Mouse (Mus musculus) G1E (cell line): ENCODE data around the gene 1700061G19Rik.

Experiments used
- CTCF ChIP-seq: IDR thresholded peaks from 2 replicates; pipeline ENCODE4 v1.5.1; 2012; ENCODE audit warnings: low read depth, low read length, inconsistent platforms, mixed read lengths
- GATA1 ChIP-seq: IDR thresholded peaks from 2 replicates; pipeline ENCODE4 v1.6.1; 2012; ENCODE audit warnings: borderline replicate concordance, low read length, inconsistent platforms, mixed read lengths
- GATA2 ChIP-seq: IDR thresholded peaks from 2 replicates; pipeline ENCODE4 v1.6.1; 2012; ENCODE audit warnings: low read depth, low read length, inconsistent platforms, borderline replicate concordance
- POLR2AphosphoS5 ChIP-seq: IDR thresholded peaks from 2 replicates; pipeline ENCODE4 v1.6.1; 2012; ENCODE audit warnings: low read depth, low read length, inconsistent platforms; ENCODE audit not compliant: insufficient replicate concordance

GRCm38 (mm10) chr17:56849710-56850109 is 25.6 kb upstream of the 1700061G19Rik start:
- no peak for TF ChIP-seq CTCF
- TF ChIP-seq GATA1 = no peak
- TF ChIP-seq GATA2 = no peak
- no peak for TF ChIP-seq POLR2AphosphoS5
